Mouse (Mus musculus) spleen, adult 2 months (tissue): ENCODE measurements around the gene Usp33. TPM values are rescaled to one million over a fixed set of nuclear protein-coding genes. Genes with fewer than 3 reads are reported as not detected.

Source experiments
- DNase-seq, 2 experiments: peaks; one replicate each; pipeline versions ENCODE4 v3.0.0 to v3.0.0-alpha.2; 2012 to 2021; ENCODE audit warnings: low spot score in 2 of 2, low read depth in 1 of 2
- H3K27ac ChIP-seq: fragments of 200-500 bp; 2 replicates; pipeline ENCODE4 v1.5.1; 2012; ENCODE audit warnings: low read length, inconsistent platforms; ENCODE audit not compliant: insufficient read depth
- H3K27me3 ChIP-seq: fragments of 200-500 bp; 2 replicates; pipeline ENCODE4 v1.6.1; 2012; ENCODE audit warnings: mild to moderate bottlenecking, moderate library complexity, low read length, inconsistent platforms; ENCODE audit not compliant: control insufficient read depth, insufficient read depth
- H3K36me3 ChIP-seq: fragments of 200-500 bp; 2 replicates; pipeline ENCODE4 v1.6.1; 2012; ENCODE audit warnings: mild to moderate bottlenecking, low read length, inconsistent platforms; ENCODE audit not compliant: control insufficient read depth, insufficient read depth
- H3K4me1 ChIP-seq: fragments of 200-500 bp; 2 replicates; pipeline ENCODE4 v1.6.1; 2011; ENCODE audit warnings: inconsistent platforms; ENCODE audit not compliant: control insufficient read depth, insufficient read depth, insufficient read length
- H3K4me3 ChIP-seq: fragments of 200-500 bp; 2 replicates; pipeline ENCODE4 v1.5.1; 2011; ENCODE audit warnings: mild to moderate bottlenecking, inconsistent platforms; ENCODE audit not compliant: insufficient read depth, insufficient read length; ENCODE audit errors: extremely low read depth
- CTCF ChIP-seq: fragments of 200-500 bp; IDR thresholded peaks from 2 replicates; pipeline ENCODE4 v1.5.1; 2011; ENCODE audit warnings: mild to moderate bottlenecking, inconsistent platforms; ENCODE audit not compliant: insufficient read depth, insufficient read length, insufficient replicate concordance; ENCODE audit errors: extremely low read depth
- POLR2A ChIP-seq: fragments of 200-500 bp; IDR thresholded peaks from 2 replicates; pipeline ENCODE4 v1.6.1; 2011; ENCODE audit warnings: low read depth, low read length, inconsistent platforms
- WGBS: fragments of 180-500 bp; shearing (Covaris S2); methylation state at CpG from one replicate; pipeline ENCODE4 v1.1.7; 2018; 5-methylcytosine and 5-hydroxymethylcytosine counted together
- polyA plus RNA-seq: library from polyadenylated mRNA; depleted of rRNA; stranded (reverse); fragments of >200 nt; gene quantifications from 2 replicates; pipeline ENCODE4 v1.2.3, GENCODE M21; 2012

The Usp33 gene
- polyA plus RNA-seq, 1 experiment: 7.3 TPM

DNA sequence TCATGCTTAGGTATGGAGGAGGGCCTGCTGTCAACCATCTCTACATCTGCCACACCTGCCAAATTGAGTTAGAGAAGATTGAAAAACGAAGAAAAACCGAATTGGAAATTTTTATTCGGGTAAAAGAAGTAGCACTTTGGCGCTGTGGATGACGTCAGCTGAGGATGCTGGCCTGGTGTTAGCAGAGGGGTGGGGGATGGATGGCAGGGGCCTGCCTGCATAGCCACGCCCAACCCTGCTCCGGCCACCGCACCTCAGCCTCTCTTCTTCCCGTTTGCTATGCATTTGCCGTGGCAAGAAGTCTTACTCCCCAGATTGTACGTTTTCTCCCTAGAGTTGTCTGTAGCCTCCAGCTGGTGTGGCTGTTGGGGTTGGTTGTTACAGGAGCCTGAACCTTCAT is 37.8 kb downstream of the Usp33 start:
- Histone ChIP-seq H3K36me3 (peaks cover 29% of the 10 kb centered on the region), H3K27ac (no peak overlapping the region), H3K4me1 (no peaks in the 10 kb centered on the region), H3K4me3 (no peak overlapping the region), H3K27me3 (no peaks in the 10 kb centered on the region)
- 89% methylated on average over 11 of the region's 11 CpGs for WGBS
- DNase-seq: no peak
- TF ChIP-seq CTCF: no peak
- TF ChIP-seq POLR2A: no peak

- H3K4me1 ChIP-seq: no peaks in the 10 kb centered on the region
- no peaks in the 10 kb centered on the region for H3K27me3 ChIP-seq
Observed at GRCm38 (mm10) chr3:152395350-152396277, 49.3 kb downstream of the Usp33 start, which contains the start of gene Zzz3. TSS of gene Zzz3 (plus strand) at chr3:152395473.

DNA sequence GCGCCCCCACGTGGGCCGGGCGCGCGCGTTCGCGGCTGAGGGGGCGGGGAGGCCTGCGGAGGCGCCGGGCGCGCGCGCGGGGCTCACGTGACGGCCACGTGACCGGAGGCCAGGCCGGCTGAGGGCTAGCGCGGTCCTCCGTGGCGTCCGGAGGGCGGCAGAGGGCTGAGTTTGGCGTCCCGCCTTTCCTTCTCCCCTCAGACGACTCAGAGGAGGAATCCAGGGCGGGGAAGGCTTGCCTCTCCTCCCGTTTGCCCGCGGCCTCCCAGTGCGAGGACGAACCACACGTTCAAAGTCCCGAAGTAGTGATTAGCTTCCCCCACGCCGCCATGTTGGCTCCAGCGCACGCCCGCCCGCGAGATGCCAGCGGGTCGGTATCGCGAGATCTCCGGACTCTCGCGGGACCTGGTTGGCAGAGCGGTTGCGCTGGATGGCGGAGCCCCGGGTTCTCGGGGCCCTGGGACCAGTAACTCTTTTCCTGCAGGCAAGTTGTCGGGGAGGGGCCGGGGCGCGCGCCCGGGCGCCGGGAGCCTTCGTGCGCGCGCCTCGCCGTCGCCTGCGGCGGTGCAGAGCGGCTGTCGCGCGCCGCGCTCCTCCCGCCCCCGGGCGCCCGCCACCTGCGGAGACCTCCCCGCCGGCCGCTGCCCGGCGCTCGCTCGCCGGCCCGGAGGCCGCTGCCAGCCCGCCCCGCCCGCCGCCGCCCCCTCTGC is 50.2 kb downstream of the Usp33 start:
- 2% methylated on average over 84 of the region's 102 CpGs for WGBS
- H3K4me1 ChIP-seq: no peaks in the 10 kb centered on the region
- H3K27ac ChIP-seq: peak overlapping the region; percentile 100
- peak; percentile 92 to 98 for DNase-seq
- no peaks in the 10 kb centered on the region for H3K27me3 ChIP-seq
- H3K36me3 ChIP-seq: no peaks in the 10 kb centered on the region
- TF ChIP-seq CTCF (no peak), POLR2A (peak; percentile 89)
- H3K4me3 ChIP-seq: peak overlapping the region; percentile 100

More at GRCm38 (mm10) chr3:152395350-152396277, 49.3 kb downstream of the Usp33 start, which contains the start of gene Zzz3:
- H3K36me3 ChIP-seq: no peaks in the 10 kb centered on the region
- peak within 1 kb of the TSS; percentile 100 for H3K27ac ChIP-seq
- DNase-seq: peak; percentile 72 to 86
- peak within 1 kb of the TSS; percentile 100 for H3K4me3 ChIP-seq
- TF ChIP-seq POLR2A (no peak), CTCF (peak; percentile 84)
- WGBS: under 1% methylated on average over 81 of the region's 108 CpGs

DNA sequence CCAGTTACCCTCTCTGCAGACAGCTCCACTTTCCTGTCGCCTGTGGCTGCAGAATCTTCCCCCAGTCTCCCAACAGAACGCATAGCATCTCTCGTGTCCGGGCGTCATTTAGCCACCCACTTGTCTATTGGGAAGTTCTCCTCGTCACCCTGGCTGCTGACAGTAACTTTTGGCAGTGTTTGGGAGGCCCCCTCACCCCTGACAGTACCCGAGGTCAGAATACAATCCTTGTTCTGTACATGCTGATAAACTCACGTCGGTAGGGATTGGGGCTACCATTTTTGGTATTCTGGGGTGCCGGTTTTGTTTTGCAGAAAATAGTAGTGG is 50.7 kb downstream of the Usp33 start:
- under 1% methylated on average over 10 of the region's 10 CpGs for WGBS
- Histone ChIP-seq H3K27me3 (no peaks in the 10 kb centered on the region), H3K4me3 (peak overlapping the region; percentile 100), H3K36me3 (no peaks in the 10 kb centered on the region), H3K4me1 (no peaks in the 10 kb centered on the region), H3K27ac (peak overlapping the region; percentile 100)
- DNase-seq: no peak
- TF ChIP-seq POLR2A: no peak

- Histone ChIP-seq H3K27ac (no peak overlapping the region), H3K4me1 (no peaks in the 10 kb centered on the region; the same call in 1 of the 2 replicates), H3K27me3 (no peaks in the 10 kb centered on the region), H3K36me3 (no peaks in the 10 kb centered on the region), H3K4me3 (no peak overlapping the region)
- DNase-seq: no peak
- 52% methylated on average over 9 of the region's 9 CpGs for WGBS
- TF ChIP-seq POLR2A: no peak
Observed at GRCm38 (mm10) chr3:152397335-152397940, 51.2 kb downstream of the Usp33 start.

- Histone ChIP-seq H3K36me3 (no peaks in the 10 kb centered on the region), H3K27ac (no peak overlapping the region), H3K4me1 (peaks cover 1% of the 10 kb centered on the region), H3K4me3 (no peak overlapping the region), H3K27me3 (no peaks in the 10 kb centered on the region)
- DNase-seq: no peak
- TF ChIP-seq CTCF: no peak
- no peak for TF ChIP-seq POLR2A
- WGBS: 89% methylated on average over 5 of the region's 5 CpGs
Observed at GRCm38 (mm10) chr3:152400441-152400840, 54.2 kb downstream of the Usp33 start.
